Mouse (Mus musculus) left cerebral cortex, postnatal 36 days (tissue): ENCODE results near the gene Prkaa2. TPM values are rescaled to one million over a fixed set of nuclear protein-coding genes. Genes with fewer than 3 reads are reported as not detected.
A peak's percentile ranks its signal among the peaks of the same experiment; 100 is the strongest.

Experiments
- DNase-seq, 2 experiments: peaks; one replicate each; pipeline ENCODE4 v3.0.0; 2021 to 2022; ENCODE audit warnings: low spot score in 2 of 2, mixed read lengths in 1 of 2
- intact Hi-C: fragments of 180-260 bp; cut with DNase I; formaldehyde crosslinking; loops from one replicate; pipeline ENCODE4 v1.15.1; 2025
- total RNA-seq, 2 experiments: library from RNA; stranded (reverse); gene quantifications; 2 replicates each; pipeline ENCODE4 v1.2.3; 2021

Gene Prkaa2
- total RNA-seq: 10 to 100 TPM; 33.3 to 33.4 TPM

DNA sequence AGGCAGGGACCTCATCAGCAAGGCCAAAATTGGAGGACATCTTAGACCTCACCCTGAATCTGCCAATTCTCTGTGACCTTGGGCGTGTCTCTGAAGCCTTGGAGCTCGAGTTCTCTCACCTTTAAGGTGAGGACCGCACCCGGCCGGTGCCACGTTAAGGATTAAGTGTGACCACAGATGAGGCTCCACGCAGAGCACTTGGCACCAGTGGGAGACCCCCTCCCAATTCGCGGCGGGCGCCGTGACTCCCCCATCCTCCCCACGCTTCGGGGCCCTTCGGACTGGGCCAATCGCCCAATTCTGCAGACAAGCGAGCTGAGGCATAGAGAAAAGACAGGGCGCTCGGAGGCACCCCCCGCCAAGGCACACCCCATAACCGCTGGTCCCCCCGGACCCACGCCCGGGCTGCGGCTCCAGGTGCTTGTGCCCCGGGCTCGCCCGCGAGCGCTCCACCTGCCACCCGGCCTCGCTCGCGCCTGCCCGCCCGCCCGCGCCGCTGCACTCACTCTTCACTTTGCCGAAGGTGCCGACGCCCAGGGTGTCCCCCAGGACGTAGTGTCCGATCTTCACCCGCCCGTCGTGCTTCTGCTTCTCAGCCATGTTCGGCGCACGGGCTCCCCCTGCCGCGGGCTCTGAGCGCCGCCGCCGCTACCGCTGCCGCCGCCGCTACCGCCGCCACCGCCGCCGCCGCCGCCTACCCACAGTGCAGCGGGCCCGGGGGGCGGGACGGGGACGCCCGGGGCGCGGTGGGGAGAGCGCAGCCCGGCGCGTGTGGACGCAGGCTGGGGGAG, at the start of gene Prkaa2:
Prkaa2 (minus strand) TSS at position 692 of the 791 bp plus-strand sequence.
- peak; percentile 84 to 87 for DNase-seq
- intact Hi-C loops: loop anchor here (10.0 kb wide), 1 partner anchor 65 kb away; no protein-coding TSS in a partner anchor

DNA sequence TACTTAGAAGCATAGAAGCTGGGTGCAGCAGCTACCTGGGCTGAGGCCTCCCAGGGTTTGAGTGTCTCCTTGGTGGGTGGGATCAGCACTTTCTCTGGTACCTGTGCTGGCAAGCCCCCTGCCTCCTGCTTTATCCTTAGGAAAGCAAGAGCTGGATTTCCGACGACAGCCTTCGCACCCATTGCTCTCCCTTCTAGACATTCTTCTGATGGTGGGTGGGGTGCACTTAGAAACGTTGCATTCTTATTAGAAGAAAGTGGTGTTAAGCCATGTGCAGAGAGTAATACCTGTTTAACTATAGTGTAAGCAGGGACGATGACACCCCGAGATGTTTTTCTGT, 49.8 kb upstream of the Prkaa2 start:
- intact Hi-C loops: loop anchor here (5.0 kb wide), 2 partner anchors 158 to 768 kb away; no protein-coding TSS in a partner anchor
- DNase-seq: no peak

DNA sequence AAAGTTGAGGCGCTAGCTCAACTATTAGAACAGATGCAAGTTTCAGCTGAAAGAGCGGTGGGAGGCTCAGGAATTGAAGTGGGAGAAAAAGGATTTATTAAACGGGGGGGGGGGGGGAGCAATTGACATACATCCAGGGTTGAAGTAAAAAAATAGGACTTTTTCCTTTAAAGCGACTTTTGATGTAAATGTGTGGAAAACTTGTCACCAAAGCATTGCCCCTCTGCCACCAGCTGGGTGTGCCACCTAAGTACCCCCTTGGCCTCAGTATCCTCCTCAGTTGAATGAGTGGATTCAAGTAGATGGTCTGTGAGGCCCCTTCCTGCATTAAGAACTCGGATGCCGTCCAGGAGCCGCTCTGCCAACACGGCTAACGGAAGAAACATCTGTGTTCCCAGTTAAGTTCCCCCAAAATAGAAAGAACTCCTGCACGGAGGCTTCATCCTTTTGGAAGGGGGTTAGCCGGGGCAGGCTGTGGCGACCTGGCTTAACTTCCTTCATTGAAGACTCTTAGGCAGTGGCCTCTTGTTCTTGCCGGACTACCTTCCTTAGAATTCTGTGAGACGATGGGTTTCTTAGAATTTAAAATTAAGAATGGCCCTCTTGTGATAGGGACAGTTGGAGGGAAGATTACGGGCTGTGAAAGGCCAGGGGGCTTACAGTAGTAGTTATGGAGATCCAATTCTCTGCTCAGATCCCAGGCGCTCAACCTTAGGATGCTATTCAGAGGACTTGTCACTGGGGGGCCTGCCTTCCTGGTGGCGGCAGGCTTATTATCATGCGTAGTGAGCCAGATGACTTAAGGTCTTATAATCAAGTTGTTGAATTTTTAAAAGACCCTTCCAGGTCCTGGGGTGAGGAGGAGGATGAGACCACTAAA, 49.2 kb upstream of the Prkaa2 start:
- DNase-seq: no peak
- intact Hi-C loops: loop anchor here (5.0 kb wide), 2 partner anchors 158 to 768 kb away; no protein-coding TSS in a partner anchor

DNA sequence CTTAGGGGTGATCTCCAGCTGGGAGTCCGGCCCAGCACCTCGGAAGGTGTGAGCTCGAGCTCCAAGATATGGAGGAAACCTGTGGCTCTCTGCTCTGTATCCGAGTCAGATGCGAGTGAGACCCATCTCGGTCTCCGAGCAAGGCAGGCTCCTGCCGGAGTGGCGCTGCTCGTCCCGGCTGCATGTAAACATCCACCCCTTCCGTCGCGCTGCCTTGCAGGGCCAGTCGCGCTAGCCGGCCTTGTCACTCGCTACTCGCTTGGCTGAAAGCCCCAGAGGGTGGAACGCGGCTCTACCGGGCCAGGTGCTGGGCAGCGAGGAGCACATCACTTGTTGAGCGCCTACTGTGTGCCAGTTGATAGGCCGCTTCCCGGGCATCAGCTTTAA, 48.5 kb upstream of the Prkaa2 start:
- intact Hi-C loops: loop anchor here (5.0 kb wide), 2 partner anchors 159 to 769 kb away; no protein-coding TSS in a partner anchor
- DNase-seq: peak; percentile 66 to 70

DNA sequence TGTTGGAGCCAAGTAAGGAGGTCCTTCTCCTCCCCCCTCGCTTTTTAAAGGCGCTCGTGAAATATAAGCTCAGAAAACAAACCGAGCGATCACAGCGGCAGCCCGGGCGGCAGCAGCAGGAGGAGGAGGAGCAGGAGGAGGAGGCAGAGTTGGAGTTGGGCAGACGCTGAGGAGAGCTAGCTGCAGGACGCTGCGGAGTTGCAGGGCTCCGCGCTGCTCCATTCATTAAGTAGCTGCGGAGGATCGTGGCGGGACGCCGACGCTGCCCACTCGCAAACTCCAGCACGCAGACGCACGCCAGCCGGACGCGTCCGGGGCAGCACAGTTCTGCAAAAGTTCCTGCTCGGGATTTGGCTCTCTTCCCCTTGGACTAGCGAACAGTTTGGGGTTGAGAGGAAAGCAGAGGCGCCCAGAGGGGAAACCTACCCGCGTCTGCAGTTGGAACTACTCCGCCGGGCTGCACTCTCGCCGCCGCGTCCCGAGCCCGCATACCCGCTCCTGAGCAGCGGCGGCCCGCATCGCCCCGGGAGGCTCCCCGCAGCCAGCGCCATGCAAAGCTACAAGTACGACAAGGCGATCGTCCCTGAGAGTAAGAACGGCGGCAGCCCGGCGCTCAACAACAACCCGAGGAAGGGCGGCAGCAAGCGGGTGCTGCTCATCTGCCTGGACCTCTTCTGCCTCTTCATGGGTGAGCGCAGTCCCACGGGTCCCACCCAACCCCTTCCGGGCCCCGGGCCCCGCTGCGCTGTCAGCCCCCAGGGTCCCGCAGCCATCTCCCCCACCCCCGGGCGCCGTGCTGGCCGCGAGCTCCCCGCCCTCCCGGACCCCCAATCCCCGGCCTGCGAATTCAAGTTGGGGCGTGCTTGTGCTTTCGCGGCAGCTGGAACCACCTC, 47.8 kb upstream of the Prkaa2 start, which contains the start of gene Plpp3:
Plpp3 (plus strand) TSS at position 72 of the 893 bp plus-strand sequence.
- DNase-seq: peak; percentile 75 to 80
- intact Hi-C loops: loop anchor here (5.0 kb wide), 2 partner anchors 160 to 770 kb away; no protein-coding TSS in a partner anchor

DNA sequence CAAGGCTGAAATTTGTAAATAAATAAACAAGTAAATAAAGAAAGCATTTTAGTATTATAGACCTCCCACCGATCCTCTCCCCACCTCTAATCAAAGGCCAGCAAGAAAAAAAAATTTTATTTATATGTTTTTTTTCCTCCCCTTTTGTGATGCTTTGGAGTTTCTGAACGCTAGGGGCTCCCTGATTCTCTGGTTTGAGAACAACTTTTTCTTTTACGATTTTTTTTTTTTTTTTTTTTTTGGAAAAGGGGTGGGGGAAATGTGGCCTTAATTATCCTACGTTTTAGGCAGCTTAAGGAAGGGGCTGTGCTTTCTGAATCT, 47.2 kb upstream of the Prkaa2 start:
- intact Hi-C loops: loop anchor here (5.0 kb wide), 2 partner anchors 160 to 770 kb away; no protein-coding TSS in a partner anchor
- no peak for DNase-seq

DNA sequence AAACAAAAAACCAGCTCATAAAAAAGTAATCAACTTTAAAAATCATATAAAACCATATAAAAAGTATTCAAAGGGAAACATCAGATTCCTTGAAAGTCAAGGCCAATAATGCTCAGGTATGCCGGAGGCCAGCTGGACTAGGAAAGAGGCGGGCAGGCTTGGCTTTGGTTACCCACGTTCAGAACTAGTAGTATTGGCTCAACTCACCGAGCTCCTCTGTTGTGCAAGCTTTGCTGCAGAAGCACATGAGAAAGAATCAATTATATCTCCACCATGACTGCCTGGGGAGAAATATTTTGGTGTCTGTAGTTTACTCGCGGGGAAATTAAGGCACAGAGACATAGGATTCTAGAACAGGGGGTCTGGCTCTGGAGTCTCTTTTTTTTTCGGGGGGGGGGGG, 46.6 kb upstream of the Prkaa2 start:
- intact Hi-C loops: loop anchor here (5.0 kb wide), 2 partner anchors 161 to 771 kb away; no protein-coding TSS in a partner anchor
- no peak for DNase-seq

DNA sequence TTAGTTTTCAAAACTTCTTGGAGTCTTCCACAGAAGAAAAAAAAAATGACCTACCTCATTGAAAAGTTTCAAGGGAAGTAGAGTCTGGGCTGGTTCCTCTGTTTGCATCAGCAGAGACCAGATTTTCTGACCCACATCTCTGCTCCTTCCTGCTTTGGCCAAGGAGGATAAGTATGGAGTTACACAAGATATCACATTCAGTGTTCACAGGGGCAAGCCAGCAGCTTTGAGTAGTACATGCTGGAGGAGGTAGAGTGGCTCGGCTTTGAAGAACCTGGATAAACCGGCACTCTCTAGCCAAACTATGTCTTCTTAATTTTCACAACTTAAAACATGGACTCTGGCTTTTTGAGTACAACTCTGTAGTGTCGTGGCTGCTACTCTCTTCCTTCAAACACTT, 43.5 kb upstream of the Prkaa2 start:
- intact Hi-C loops: loop anchor here (5.0 kb wide), 1 partner anchor 1224 kb away; no protein-coding TSS in a partner anchor
- no peak for DNase-seq

DNA sequence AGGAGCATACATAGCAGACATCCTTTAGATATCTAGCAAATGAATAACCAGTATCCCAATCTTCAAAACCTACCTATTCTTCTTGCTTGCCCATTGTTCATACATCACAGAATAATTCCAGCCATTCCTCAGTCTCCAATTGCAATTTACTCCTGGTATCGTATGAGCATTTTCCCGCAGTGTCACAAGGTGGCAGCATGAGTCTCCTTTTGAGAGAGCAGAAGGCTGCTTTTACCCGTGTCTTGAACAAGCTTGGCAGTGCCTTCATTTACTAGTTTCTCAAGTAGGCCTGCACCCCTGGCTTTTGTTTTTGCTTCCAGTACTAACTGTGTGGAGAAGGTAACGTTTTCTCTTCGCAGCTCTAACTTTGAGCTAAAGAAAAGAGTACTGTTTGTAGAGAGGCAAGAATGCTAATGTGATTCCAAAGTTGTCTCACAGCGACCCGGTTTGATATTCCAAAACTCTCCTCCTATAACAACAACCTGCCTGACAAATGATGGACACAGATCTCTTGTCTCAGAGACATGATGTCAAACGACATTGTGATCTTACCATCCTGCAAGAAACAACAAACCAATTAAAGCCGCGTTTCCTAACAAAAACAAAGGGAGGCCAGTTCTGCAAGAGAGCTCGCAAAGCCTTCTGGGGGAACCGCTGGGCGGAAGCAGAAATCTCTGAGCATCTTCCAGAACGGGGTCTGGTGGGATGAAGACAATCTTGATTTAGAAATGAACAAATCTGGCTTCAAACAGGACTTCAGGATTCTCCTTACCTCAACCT, 42.4 kb upstream of the Prkaa2 start:
- DNase-seq: peak; percentile 67 to 76
- intact Hi-C loops: loop anchor here (1.0 to 5.0 kb wide), 2 partner anchors 1073 to 1225 kb away; no protein-coding TSS in a partner anchor

DNA sequence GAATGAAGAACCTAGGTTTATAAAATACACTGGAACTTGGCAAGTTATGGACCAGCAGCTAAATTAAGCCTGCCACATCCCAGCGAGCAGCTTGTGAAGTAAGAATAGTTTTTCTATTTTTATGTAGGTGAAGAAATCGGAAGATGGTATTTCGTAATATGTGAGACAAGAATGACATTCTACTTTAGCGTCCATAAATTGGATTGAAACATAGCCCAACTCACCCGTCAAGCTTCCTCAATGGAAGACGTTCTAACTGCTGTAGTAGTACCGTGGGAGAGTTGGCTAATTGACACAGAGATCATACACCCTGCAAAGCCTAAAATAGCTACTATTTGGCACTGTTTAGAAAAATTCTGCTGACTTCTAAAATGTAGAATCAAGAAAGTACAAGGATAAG, 39.8 kb upstream of the Prkaa2 start:
- intact Hi-C loops: no loop called here
- no peak for DNase-seq

DNA sequence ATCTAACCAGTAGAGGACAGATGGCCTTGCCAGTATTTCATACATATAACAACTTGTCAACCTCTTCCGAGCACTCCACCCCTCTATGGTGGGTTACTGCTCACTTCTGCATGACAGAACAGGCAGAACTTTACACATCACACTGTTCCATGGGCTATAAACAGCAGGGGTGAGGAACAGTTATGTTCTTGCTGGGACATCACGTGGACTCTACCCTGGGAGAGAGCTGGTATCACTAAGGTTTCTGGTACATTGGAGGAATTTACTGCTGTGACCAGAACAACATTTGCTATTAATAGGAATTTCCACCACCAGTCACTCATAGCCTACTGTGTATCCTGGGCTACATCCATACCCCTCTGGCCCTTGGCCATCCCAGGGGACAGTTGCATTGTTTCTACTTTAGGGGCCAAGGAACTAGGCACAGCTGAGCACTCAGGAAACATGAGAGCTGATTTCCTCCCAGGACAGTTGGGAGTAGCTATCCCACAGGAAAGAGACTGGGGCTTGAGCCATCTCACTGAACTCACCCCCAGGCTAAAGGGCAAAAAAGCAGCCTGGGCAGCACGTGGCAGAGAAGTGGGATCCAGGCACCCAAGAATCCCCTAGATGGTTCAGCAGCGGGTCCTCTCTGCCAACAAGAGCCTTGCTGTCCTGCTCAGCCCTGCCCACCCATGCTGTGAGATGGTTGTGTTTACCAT, 23.8 kb upstream of the Prkaa2 start:
- intact Hi-C loops: no loop called here
- DNase-seq: no peak

DNA sequence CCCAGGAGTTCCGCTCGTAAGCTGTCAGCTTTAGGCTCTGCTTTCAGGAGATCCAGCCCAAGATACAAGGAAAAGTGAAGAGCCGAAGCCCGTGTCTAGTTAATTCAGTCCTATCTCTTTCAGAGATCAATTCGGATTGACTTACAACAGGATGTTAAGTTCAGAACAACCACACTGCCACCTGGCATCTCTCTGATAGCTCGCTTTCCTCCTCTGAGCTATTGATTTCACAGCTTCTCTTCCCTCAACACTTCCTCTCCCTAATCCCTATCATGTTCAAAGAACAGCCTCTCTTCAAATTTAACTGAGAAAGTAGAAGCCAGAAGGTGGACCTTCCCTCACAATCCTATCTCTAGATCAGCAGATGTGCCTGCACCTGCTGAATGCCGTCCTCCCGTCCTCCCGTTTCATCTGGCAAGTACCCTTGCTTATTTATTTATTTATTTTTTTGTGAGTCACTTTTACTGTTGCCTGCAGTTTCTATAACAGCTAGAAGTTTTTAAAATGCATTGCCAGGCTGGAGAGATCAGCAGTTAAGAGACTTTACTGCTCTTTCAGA, 22.1 kb upstream of the Prkaa2 start:
- no peak for DNase-seq
- intact Hi-C loops: no loop called here

DNA sequence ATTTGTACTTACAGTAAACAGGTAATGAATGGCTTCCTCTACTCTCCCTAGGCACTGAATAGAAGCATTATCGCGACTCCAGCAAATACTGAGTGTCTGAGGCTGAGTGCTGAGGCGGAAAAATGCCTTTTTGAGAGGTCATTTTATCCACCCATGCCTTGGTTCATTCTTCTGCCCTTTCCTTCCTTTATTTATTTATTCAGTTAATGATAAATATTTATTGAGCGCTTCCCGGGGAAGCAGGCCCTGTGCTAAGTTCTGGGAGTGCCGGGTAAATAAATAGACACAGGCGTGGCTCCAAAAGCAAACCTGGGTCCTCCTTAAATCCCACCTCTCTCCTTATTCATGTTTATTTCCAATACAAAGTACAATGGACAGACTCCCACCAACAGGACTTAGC, 19.5 kb upstream of the Prkaa2 start:
- no peak for DNase-seq
- intact Hi-C loops: loop anchor here (10.0 kb wide), 1 partner anchor 214 kb away; the partner anchor contains the start of gene Fyb2

DNA sequence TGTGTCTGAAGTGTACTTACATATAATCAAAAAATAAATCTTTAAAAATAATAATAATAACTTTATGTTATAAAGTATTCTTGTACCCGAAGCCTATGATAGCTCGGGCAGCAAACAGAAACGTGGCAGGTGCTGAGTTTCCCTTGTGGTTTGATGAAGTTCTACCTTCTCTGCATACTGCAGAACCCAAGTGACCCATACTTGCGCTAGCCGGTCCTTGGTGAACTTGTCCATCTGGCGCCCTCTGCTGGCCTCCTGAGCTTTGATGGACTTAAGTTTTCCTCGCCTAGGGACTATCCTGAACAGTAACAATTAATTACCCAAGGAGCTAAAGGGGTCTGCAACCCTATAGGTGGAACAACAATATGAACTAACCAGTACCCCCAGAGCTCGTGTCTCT, 12.7 kb upstream of the Prkaa2 start:
- intact Hi-C loops: loop anchor here (5.0 to 10.0 kb wide), 2 partner anchors 90 to 208 kb away; partner anchors contain the start of gene Fyb2
- peak in 1 of 2 experiments; percentile 44 for DNase-seq

DNA sequence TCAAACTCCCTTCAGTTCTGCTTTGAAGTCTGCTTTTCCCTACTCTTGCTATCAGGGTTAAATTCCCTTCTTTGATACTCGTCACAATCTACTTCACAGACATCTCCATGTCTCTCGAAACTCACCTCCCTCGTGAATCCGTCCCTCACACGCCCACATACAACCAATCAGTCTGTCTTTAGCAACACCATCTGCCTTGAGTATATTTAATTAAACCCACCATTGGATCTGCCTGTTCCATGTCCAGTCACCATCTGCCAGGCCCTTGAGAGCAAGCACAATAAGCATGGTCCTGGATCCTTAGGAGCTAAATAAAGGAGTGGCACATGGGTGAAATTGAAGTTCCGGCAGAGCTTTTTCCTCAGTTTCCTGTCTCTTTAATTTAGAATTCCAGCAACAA, 11.4 kb upstream of the Prkaa2 start:
- intact Hi-C loops: loop anchor here (5.0 to 10.0 kb wide), 2 partner anchors 89 to 206 kb away; partner anchors contain the start of gene Fyb2
- DNase-seq: peak; percentile 29 to 35

DNA sequence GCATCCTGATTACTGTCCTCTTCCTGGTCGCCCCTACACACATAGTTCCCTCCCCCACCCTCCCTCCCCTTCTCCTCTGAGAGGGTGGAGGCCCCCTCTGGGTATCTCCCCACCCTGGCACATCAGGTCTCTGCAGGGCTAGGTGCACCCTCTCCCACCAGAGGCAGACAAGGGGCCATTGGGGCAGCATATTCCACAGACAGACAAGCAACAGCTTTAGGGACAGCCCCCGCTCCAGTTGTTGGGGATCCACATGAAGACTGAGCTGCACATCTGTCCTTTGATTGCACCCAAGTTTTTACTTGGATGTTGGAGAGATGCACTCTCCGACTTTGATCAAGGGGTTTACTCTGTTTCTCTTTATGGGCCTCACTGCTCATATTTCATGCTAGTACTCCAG, 3.8 kb upstream of the Prkaa2 start:
- DNase-seq: no peak
- intact Hi-C loops: no loop called here

DNA sequence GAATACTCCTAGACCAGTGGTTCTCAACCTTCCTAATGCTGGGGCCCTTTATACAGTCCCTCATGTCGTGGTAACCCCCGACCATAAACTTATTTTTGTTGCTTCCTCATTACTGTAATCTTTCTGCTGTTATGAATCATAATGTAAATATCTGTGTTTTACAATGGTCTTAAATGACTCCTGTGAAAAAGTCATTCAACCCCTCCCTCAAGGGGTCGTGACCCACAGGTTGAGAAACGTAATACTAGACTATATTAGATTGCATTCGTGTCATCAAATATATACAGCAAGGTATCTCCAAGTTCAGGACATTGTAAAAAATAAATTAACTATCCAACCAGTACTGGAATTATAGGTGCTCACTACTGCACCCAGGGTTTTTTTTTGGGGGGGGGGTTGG, 3.4 kb upstream of the Prkaa2 start:
- no peak for DNase-seq
- intact Hi-C loops: no loop called here
